Mouse (Mus musculus): Measurements from ENCODE around the gene D1Ertd622e. TPM values are rescaled to one million over a fixed set of nuclear protein-coding genes. Genes with fewer than 3 reads are reported as not detected.
"Not testable (repeated sequence)": the region's sequence is repeated elsewhere in the genome, so short reads cannot be mapped to it uniquely, and the experiment has no call there.

Gene D1Ertd622e
- total RNA-seq, 1 experiment: 2.7 TPM

DNA sequence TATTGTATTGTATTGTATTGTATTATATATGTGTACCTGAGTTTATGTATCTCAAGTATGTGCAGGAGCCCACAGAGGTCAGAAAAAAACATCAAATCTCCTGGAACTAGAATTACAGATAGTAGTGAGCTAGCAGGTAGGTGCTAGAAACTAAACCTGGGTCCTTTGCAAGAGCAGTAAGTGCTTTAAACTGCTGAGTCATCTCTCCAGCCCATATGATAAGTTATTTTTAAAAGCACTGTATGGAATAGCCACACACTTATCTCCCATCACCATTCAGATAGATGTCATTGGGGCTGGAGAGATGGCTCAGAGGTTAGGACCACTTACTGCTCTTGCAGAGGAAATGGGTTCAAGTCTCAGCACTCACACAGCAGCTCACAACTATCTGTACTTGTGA lies 76.8 kb downstream of the D1Ertd622e start:
- Histone ChIP-seq H3K4me1 (ENCODE audit: control insufficient read depth in 2 of 2, insufficient read depth in 2 of 2, low read length in 2 of 2, poor library complexity in 1 of 2) (no peaks in the 10 kb centered on the region), H3K9me3 (ENCODE audit: control insufficient read depth, insufficient read depth, low read depth, low read length) (no peaks in the 10 kb centered on the region), H3K4me3 (ENCODE audit: insufficient read depth in 1 of 2, low read depth in 1 of 2, low read length in 2 of 2, poor library complexity in 1 of 2, severe bottlenecking in 1 of 2) (no peak overlapping the region), H3K36me3 (ENCODE audit: control insufficient read depth, insufficient read depth, low read length, poor library complexity, severe bottlenecking) (no peaks in the 10 kb centered on the region), H3K27ac (ENCODE audit: insufficient read depth, low read depth, low read length, poor library complexity, severe bottlenecking) (no peak overlapping the region), H3K9ac (ENCODE audit: insufficient read depth, low read depth, low read length, poor library complexity, severe bottlenecking) (no peak overlapping the region)
- in situ Hi-C loops (cut with MboI; ENCODE audit: low sequenced_read_pairs in 2 of 2, unreplicated experiment in 2 of 2): no loop called here
- DNase-seq (ENCODE audit: low read depth, low spot score): no peak
- TF ChIP-seq ZC3H11A (IDR thresholded peaks at IDR 0.05; ENCODE audit: borderline replicate concordance, low read depth, low read length) (no peak), MAFK (IDR thresholded peaks at IDR 0.05; ENCODE audit: insufficient read depth, low read depth, low read length) (no peak), CHD2 (IDR thresholded peaks at IDR 0.05; ENCODE audit: low read depth, low read length) (no peak), HCFC1 (IDR thresholded peaks at IDR 0.05; ENCODE audit: borderline replicate concordance, insufficient read depth, low read length) (no peak), ZNF384 (IDR thresholded peaks at IDR 0.05; ENCODE audit: low read depth, low read length) (no peak)

GRCm38 (mm10) chr1:97584171-97584570 lies 77.7 kb downstream of the D1Ertd622e start:
- Histone ChIP-seq H3K4me1 (ENCODE audit: control insufficient read depth in 2 of 2, insufficient read depth in 2 of 2, low read length in 2 of 2, poor library complexity in 1 of 2) (no peaks in the 10 kb centered on the region), H3K9me3 (ENCODE audit: control insufficient read depth, insufficient read depth, low read depth, low read length) (no peaks in the 10 kb centered on the region), H3K36me3 (ENCODE audit: control insufficient read depth, insufficient read depth, low read length, poor library complexity, severe bottlenecking) (no peaks in the 10 kb centered on the region), H3K27ac (ENCODE audit: insufficient read depth, low read depth, low read length, poor library complexity, severe bottlenecking) (no peak overlapping the region), H3K4me3 (ENCODE audit: insufficient read depth in 1 of 2, low read depth in 1 of 2, low read length in 2 of 2, poor library complexity in 1 of 2, severe bottlenecking in 1 of 2) (no peak overlapping the region), H3K9ac (ENCODE audit: insufficient read depth, low read depth, low read length, poor library complexity, severe bottlenecking) (no peak overlapping the region)
- no peak for DNase-seq (ENCODE audit: low read depth, low spot score)
- TF ChIP-seq ZC3H11A (IDR thresholded peaks at IDR 0.05; ENCODE audit: borderline replicate concordance, low read depth, low read length) (no peak), CHD2 (IDR thresholded peaks at IDR 0.05; ENCODE audit: low read depth, low read length) (no peak), MAFK (IDR thresholded peaks at IDR 0.05; ENCODE audit: insufficient read depth, low read depth, low read length) (no peak), HCFC1 (IDR thresholded peaks at IDR 0.05; ENCODE audit: borderline replicate concordance, insufficient read depth, low read length) (no peak), ZNF384 (IDR thresholded peaks at IDR 0.05; ENCODE audit: low read depth, low read length) (no peak)
- in situ Hi-C loops (cut with MboI; ENCODE audit: low sequenced_read_pairs in 2 of 2, unreplicated experiment in 2 of 2): no loop called here

GRCm38 (mm10) chr1:97583085-97583484 lies 78.8 kb downstream of the D1Ertd622e start:
- H3K4me3 ChIP-seq (ENCODE audit: insufficient read depth in 1 of 2, low read depth in 1 of 2, low read length in 2 of 2, poor library complexity in 1 of 2, severe bottlenecking in 1 of 2): no peak overlapping the region
- no peak overlapping the region for H3K27ac ChIP-seq (ENCODE audit: insufficient read depth, low read depth, low read length, poor library complexity, severe bottlenecking)
- no peaks in the 10 kb centered on the region for H3K9me3 ChIP-seq (ENCODE audit: control insufficient read depth, insufficient read depth, low read depth, low read length)
- H3K9ac ChIP-seq (ENCODE audit: insufficient read depth, low read depth, low read length, poor library complexity, severe bottlenecking): no peak overlapping the region
- no peaks in the 10 kb centered on the region for H3K36me3 ChIP-seq (ENCODE audit: control insufficient read depth, insufficient read depth, low read length, poor library complexity, severe bottlenecking)
- H3K4me1 ChIP-seq (ENCODE audit: control insufficient read depth in 2 of 2, insufficient read depth in 2 of 2, low read length in 2 of 2, poor library complexity in 1 of 2): no peaks in the 10 kb centered on the region
- TF ChIP-seq CHD2 (IDR thresholded peaks at IDR 0.05; ENCODE audit: low read depth, low read length) (no peak), ZC3H11A (IDR thresholded peaks at IDR 0.05; ENCODE audit: borderline replicate concordance, low read depth, low read length) (no peak), ZNF384 (IDR thresholded peaks at IDR 0.05; ENCODE audit: low read depth, low read length) (no peak), HCFC1 (IDR thresholded peaks at IDR 0.05; ENCODE audit: borderline replicate concordance, insufficient read depth, low read length) (no peak), MAFK (IDR thresholded peaks at IDR 0.05; ENCODE audit: insufficient read depth, low read depth, low read length) (no peak)
- no peak for DNase-seq (ENCODE audit: low read depth, low spot score)
- in situ Hi-C loops (cut with MboI; ENCODE audit: low sequenced_read_pairs in 2 of 2, unreplicated experiment in 2 of 2): no loop called here

- H3K27ac ChIP-seq (ENCODE audit: insufficient read depth, low read depth, low read length, poor library complexity, severe bottlenecking); H3K9me3 ChIP-seq (ENCODE audit: control insufficient read depth, insufficient read depth, low read depth, low read length): not testable (repeated sequence)
Observed at GRCm38 (mm10) chr1:97580680-97581079, 81.2 kb downstream of the D1Ertd622e start.

DNA sequence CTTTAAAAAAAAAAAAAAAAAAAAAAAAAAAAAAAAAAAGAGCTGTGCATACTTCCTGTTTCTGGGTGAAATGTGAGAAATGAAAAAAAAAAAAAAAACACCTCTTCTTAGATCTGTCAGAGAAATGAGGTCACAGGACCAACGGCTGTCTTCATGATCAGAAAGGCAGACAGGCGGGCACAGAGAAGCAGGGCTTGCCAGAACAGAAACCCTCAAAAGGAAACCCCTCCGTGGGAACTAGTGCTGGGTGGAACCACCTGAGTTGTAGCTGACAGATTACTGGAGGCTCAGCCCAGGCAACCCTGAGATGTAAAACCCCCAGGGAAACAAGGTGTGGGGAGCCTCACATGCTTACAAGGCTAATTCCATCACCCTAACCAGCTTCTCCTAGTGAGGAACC lies 81.6 kb downstream of the D1Ertd622e start:
- H3K36me3 ChIP-seq (ENCODE audit: control insufficient read depth, insufficient read depth, low read length, poor library complexity, severe bottlenecking): no peaks in the 10 kb centered on the region
- no peak overlapping the region for H3K9ac ChIP-seq (ENCODE audit: insufficient read depth, low read depth, low read length, poor library complexity, severe bottlenecking)
- no peak overlapping the region for H3K4me3 ChIP-seq (ENCODE audit: insufficient read depth in 1 of 2, low read depth in 1 of 2, low read length in 2 of 2, poor library complexity in 1 of 2, severe bottlenecking in 1 of 2)
- in situ Hi-C loops (cut with MboI; ENCODE audit: low sequenced_read_pairs in 2 of 2, unreplicated experiment in 2 of 2): no loop called here
- no peak overlapping the region for H3K27ac ChIP-seq (ENCODE audit: insufficient read depth, low read depth, low read length, poor library complexity, severe bottlenecking)
- H3K9me3 ChIP-seq (ENCODE audit: control insufficient read depth, insufficient read depth, low read depth, low read length): no peaks in the 10 kb centered on the region
- no peaks in the 10 kb centered on the region for H3K4me1 ChIP-seq (ENCODE audit: control insufficient read depth in 2 of 2, insufficient read depth in 2 of 2, low read length in 2 of 2, poor library complexity in 1 of 2)
- TF ChIP-seq CHD2 (IDR thresholded peaks at IDR 0.05; ENCODE audit: low read depth, low read length) (no peak), ZNF384 (IDR thresholded peaks at IDR 0.05; ENCODE audit: low read depth, low read length) (no peak), ZC3H11A (IDR thresholded peaks at IDR 0.05; ENCODE audit: borderline replicate concordance, low read depth, low read length) (no peak), MAFK (IDR thresholded peaks at IDR 0.05; ENCODE audit: insufficient read depth, low read depth, low read length) (no peak), HCFC1 (IDR thresholded peaks at IDR 0.05; ENCODE audit: borderline replicate concordance, insufficient read depth, low read length) (no peak)
- no peak for DNase-seq (ENCODE audit: low read depth, low spot score)

More at GRCm38 (mm10) chr1:97580680-97581079, 81.2 kb downstream of the D1Ertd622e start:
- DNase-seq (ENCODE audit: low read depth, low spot score); H3K9ac ChIP-seq (ENCODE audit: insufficient read depth, low read depth, low read length, poor library complexity, severe bottlenecking); in situ Hi-C loops (cut with MboI; ENCODE audit: low sequenced_read_pairs in 2 of 2, unreplicated experiment in 2 of 2); H3K36me3 ChIP-seq (ENCODE audit: control insufficient read depth, insufficient read depth, low read length, poor library complexity, severe bottlenecking); H3K4me1 ChIP-seq (ENCODE audit: control insufficient read depth in 2 of 2, insufficient read depth in 2 of 2, low read length in 2 of 2, poor library complexity in 1 of 2); H3K4me3 ChIP-seq (ENCODE audit: insufficient read depth in 1 of 2, low read depth in 1 of 2, low read length in 2 of 2, poor library complexity in 1 of 2, severe bottlenecking in 1 of 2): not testable (repeated sequence)

Data from ES-E14 (cell line).